Mouse (Mus musculus) heart, adult 2 months (tissue): ENCODE data around the gene Pkd2l1.

Experiments used
- CTCF ChIP-seq: fragments of 200-600 bp; IDR thresholded peaks from 2 replicates; pipeline ENCODE4 v1.8.1; 2022; ENCODE audit warnings: antibody characterized with exemption, mild to moderate bottlenecking, moderate library complexity
- EP300 ChIP-seq: fragments of 200-500 bp; IDR thresholded peaks from 2 replicates; pipeline ENCODE4 v1.6.1; 2011; ENCODE audit warnings: low read depth, low read length, control low read depth; ENCODE audit not compliant: insufficient read depth
- POLR2A ChIP-seq: fragments of 200-500 bp; IDR thresholded peaks from 2 replicates; pipeline ENCODE4 v1.6.1; 2011; ENCODE audit warnings: mild to moderate bottlenecking, low read depth, low read length, control low read depth; ENCODE audit not compliant: insufficient read depth

DNA sequence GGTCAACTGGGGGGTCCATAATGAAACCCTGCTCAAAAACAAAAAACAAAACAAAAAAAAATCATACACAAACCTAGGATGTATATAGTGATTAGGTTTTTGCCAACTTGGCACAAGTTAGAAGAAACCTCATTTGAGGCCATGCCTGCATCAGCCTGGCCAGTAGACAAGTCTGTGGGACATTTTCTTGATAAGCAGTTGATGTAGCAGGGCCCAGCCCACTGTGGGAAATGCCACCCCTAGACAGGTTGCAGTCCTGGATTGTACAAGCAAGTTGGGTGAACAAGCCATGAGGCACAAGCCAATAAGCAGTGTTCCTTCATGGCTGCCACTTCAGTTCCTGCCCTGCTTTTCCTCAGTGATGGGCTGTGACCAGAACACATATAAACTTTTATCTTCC, 91.4 kb downstream of the Pkd2l1 start:
- no peak for TF ChIP-seq POLR2A
- no peak for TF ChIP-seq CTCF
- no peak for TF ChIP-seq EP300
